Mouse (Mus musculus) ES-CJ7 (cell line): ENCODE measurements at regions not wholly inside any gene's neighbourhood (a gene's known extent, or its start where the extent isn't known, plus 50 kb on each side); places are given as distances from the start of the nearest gene placed in this dataset.

ENCODE experiments used
- DNase-seq: peaks from one replicate; pipeline ENCODE4 v3.0.0; 2011; ENCODE audit warnings: low read depth, low spot score

DNA sequence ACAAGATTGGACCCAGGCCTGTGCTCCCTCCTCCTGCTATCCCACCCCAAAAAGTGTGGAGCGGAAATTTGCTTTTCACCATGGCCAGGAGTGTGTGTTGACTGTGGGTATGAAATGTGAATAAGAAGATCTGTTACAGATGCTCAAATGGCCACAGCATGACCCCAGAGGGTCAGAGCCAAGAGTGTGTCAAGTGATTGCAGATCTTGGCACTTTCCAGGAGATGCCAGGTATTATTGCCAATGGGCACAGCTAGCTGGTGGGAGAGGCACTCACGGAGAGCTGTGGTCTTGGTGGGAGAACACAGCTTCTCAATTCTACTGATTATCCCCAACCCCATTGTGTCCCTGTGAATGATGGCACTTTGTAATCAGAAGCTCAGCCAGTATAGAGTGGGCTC is 62.7 kb downstream of the Smim20 start:
- no peak for DNase-seq

DNA sequence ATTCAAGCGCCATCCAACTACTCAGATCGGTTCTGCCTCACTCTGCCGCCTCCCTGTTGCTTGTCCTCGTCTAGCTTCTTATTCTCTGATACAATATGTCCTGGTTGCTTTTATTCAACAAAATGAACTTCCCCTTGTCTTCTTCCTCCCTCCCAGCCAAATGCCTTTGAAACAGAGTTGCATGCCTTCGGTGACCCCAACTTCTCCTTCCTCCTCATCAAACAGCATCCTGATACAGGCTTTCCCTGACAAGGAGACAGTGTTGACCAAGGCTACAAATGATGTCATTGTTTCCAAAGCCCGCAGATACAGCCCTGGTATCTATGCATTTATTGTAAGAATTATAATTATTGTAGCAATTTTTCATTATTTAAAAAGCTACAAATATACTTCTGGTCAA is 69.8 kb downstream of the Smim20 start:
- no peak for DNase-seq

DNA sequence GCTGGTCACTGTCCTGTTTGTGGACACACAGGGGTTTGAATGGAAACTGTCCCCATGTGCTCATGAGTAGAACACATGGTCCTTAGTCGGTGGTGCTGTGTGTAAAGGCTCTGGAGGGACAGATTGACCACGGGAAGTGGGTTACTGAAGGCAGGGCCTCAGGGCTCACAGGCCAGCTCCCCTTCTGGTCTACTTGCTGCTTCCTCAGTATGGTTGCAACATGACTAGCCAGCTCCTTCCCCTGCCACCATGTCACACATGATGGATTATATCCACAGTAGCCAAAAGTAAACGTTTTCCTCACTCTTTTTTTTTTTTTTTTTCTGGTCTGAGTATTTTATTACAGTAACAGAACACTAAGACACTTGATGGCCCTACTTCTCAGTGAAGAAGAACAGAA is 70.9 kb downstream of the Smim20 start:
- no peak for DNase-seq

DNA sequence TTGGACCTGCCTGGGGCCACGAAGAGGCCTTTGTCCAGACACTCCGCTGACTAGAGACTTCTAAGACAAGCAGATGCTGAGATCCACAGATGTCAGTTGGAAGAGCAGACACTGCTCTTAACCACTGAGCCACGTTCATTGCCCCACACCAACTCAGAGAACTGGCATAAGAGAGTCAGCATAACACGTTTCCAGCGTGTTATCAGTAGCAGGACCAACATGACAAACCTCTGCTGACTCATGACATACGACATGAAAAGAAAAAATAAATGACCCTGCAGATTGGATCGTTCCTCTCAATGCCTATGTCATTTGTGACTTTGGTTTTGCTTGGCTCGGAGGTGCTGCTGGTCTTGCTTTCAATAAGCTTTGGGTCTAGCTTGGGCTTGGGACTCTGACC is 78.3 kb downstream of the Smim20 start:
- no peak for DNase-seq

DNA sequence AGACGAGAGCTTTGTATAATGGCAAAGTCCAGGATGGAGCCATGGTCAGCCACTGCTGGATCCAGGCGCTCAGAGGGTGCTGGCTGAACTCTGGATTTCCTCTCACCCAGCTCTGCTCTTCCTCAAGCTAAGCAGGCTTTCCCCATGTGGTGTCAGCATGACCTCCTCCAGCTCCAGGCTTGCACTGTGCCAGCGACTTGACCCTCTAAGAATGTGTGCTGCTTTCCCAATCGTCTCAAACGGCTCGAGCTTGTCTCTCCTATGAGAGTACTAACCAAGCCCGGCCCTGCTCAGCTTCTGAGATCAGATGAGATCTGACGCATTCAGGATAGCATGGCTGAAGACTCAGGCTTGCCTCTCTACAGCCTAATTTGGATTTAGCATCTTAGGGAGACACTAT is 79.1 kb downstream of the Smim20 start:
- no peak for DNase-seq

DNA sequence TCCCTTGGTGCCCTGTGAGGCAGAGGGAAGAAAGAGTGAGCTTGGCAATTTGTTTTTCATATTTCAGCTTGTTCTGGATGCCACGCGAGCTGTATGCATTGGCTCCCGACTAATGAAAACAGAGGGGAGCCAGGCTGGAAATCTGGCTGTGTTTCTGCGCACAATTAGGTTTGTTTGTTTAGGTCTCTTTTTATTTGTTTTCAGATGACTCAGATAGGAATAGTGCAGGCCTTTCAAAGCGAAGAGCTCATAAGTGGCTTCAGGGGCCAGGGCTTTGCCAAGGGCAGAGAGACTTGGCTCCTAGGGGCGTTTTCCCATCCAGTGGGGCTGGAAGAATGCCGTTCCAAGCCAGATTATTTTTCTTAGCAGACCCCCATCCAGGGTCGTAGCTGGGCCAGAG is 79.9 kb downstream of the Smim20 start:
- no peak for DNase-seq

DNA sequence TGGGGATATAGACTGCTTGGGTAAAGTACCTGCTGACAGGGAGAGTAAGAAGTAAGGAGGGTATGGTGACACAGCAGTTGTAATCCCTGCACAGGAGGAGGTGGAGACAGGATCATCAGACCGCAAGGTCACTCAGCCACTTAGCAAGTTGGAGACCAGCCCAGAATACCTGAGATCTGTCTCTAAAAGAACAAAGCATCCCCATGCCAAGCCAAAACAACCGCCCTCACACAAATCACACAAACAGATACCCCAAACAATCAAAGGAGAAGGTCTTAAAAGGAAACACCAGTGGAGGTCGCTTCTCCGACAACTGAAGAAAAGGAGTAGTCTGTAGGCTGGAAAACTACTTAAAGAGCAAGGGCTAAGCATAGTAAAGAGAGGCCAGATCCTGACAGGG is 86.0 kb downstream of the Smim20 start:
- DNase-seq, result peak; percentile 71

DNA sequence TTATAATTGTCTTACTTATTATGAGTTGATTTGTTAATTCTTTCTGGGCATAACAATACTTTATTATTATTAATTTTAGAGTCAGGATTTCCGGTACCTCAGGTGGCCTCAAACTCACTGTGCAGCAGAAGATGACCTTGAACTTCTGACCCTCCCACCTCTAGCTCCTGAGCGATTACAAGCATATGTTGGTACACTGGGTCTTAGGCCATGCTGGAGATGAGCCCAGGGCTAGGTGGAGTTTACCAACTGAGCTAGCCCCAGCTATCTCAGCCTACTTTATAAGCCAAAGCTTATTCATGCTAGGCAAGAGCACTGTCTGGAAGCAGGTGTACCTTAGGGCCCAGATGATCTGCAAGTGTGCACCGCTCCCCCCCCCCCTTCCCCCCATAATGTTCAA is 87.4 kb downstream of the Smim20 start:
- DNase-seq, result peak; percentile 53

DNA sequence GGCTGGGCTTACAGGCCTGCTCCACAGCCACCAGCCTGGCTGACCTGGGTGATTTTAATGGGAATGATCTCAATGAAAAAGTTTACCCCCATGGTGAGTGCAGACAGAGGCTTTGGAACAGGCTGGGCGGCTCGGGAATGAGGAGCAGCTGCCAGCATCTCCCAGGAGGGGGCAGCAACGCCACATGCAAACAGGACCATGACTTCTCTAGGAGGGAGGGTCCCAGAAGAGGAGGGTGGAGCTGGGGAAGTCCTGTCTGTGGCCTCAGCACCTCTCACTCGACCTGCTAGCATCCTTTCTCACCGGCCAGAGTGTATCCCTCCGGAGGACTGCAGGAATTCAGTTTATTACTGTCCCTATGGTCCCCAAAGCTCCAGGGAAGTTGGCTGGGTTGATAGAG is 88.2 kb downstream of the Smim20 start:
- DNase-seq, result peak; percentile 94

DNA sequence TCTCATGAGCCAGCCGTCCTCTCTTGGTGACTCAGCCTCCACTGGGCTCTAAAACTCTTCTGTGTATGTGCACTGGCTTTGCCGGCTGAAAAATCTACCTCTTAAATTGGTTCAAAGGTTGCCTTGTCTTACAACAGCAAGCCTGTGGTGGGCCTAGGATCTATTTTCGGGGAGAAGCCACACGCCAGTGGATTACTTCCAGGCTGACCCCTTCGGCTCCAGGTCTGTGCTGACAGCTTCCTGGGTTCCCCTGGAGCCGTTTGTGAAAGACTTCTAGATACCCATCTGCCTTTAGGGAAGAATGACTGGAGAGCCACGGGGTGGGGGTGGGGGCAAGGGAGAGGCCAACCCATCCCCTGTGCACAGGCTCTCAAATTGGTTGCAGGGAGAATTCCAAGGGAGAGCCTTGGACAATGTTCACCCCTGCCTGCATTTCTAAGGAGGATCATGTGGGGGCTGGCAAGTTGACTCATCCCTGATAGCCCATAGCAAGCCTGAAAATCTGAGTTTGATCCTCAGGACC is 90.3 kb downstream of the Smim20 start:
- peak; percentile 48 for DNase-seq

DNA sequence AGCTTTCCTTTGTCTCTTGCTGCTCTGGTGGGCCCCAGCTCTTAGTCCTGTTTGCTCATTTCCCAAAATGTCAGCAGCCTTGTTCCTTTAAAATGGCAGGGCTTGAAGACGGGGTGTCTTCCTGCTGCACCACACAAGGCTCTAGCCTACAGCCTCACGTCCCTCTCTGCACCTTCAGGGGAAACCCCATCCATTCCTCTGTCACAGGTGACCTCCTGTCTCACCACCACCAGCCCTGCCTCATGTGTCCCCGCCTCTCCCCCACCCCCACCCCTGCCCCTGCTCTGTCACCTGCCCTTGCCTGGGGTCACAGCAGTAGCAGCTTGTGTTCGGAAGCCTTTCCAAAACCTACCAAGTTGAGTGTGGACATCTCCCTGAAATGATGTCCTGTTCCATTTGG is 91.3 kb downstream of the Smim20 start:
- peak; percentile 19 for DNase-seq

DNA sequence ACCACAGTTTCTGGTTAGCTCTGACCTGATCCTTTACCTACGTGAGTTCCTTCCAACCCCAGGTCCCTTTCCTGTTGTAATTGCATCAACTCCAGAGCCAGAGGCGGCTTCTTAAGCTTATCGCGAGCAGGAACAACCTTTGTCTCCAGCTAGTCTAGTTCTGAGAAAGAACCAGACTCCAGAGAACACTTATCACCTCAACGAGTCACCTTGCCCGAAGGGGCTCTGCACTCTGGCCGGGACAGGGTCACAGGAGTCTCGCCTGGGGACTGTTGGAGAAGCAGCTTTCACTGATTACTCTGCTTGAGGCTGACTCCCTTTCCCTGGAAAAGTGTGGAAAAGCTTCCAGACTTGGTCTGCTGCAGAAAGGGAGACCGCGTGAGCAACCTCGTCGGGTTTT is 93.0 kb downstream of the Smim20 start:
- no peak for DNase-seq

DNA sequence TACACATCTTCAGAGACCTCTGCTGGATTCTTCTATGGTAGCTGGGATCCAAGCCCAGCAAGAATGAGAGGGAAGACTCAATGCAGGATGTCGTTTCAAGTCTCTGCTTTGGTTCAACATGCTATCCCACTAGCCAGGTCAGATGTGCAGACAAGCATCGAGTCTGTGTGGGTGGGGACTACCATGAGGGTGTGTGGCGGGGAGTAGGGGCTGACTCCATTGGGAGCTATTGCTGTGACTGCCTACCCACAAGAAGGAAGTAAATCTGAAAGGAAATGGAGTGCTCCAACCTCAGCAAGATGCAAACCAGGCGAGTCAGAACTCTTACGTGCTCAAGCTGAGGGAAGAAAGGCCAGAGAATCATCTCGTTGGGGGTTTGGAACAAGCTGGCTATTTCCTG is 94.4 kb downstream of the Smim20 start:
- DNase-seq, result no peak

DNA sequence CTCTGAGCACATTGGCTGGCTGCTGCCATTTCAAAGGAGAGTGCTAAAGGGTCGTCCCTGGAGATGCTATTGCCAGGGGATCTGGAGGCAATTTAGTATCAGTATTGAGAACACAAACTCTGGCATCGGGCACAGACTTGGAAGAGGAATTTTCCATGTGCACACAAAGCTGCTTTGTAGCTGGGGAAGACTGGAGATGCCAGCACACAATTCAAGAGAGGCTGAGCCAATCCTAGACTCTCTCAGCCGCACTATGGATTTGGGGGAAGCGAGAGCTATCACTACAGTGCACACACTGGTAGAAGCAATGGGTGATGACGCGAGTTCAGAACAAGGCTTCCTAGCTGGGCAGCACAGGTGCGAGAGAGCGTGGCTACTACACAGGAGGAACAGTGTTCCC is 97.0 kb downstream of the Smim20 start:
- no peak for DNase-seq

DNA sequence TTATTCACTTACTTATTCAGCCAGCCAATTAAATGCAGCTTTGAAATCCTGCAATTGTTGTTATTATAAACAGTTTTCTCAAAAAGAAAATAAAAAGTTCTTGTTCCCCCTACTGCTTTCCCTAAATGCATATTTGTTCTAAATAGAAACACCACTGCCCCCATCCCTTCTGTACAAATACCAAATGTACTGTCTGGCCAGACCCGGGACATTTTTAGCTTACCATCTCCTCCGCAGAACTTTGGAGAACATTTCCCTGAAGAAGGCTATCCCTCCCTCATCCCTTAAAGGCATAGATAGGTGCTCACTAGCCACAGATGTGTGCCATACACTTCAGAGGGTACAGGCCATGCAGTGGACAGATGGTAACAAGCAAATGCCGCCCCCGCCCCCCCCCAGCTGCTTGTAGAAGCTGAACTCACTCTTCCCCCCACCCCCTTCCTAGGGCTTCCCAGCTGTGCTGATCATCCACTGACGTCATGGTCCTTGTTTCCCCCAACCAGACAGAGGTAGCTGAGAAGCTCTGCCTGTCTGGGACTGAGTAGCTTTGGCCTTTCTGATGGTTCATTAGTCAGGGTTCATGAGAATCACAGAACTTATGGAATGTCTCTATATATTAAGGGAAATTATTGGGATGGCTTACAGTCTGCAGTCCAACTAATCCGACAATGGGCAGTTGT is 98.9 kb upstream of the Rbpj start:
- no peak for DNase-seq

DNA sequence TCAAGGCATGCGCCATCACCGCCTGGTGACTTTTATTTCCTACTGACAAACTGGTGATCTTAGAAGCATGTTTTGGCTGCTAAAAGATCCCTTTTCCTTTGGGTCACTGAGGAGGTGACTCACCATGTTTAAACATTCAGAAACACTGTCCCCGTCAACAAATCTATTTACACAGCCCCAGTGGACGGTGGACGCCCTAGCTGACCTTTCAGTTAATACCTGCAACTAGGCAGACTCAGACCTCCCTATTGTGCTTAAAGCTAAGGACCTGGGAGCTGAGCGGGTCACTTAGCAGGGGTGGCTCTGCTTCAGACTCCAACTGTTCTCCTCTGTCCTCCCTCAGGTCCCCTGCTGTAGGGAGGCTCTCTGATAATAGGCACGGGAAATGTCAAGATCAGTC is 95.7 kb upstream of the Rbpj start:
- no peak for DNase-seq

DNA sequence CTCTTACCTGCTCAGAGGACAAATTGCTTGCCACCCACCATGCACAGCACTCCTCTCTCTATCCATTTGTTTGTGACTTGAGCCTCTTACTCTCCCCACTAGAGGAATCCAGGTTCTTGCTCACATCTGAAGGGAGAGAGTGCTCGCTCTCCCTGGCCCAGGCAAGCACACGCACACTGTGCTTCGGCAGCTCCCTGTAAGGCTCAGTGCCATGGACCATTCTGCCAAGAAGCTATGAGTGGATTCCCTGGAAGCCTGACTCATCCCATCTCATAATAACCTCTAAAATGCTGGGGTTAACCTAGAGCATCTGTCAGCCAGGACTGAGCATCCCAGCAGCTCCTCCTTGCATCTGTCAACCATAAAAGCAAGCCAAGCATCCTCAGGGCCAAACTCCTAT is 94.3 kb upstream of the Rbpj start:
- DNase-seq, result no peak

DNA sequence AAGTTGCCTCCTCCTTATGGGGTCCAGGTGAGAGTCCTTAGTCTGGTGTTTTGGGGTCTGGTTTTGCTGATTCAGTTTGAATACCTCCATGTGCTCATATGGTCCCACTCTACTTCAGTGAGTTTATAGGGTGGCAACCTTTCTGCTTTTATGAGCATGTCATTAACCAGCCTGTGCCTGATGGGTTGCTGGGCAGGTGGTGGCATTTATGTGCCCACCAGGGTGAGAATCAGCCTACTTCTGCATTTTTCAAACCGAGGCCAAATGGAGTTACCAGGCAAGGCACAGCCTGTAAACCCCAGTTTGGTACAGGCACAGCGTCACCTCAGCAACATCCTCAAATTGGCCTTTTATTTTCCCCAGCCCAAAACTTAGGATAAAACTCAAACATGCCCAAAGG is 92.6 kb upstream of the Rbpj start:
- DNase-seq, result no peak

DNA sequence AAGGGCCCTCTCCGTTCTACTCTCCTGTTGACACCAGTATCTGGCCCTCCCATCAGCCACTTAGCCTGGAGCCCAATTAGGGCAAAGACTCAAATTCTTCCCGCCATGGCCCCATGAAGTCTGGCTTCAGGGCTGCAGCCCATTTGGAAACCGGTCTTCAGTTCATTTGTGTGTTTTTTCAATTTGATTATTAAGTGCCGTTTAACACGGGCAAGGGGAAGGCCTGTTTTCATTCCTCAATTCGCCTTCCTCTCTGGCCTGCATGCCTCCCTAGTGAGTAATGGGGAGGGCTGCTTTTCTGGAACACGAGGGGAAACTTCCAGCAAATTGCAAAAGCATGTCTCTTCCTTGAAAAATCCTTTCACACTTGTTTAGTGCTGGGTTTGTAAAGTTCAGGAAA is 89.1 kb upstream of the Rbpj start:
- no peak for DNase-seq

DNA sequence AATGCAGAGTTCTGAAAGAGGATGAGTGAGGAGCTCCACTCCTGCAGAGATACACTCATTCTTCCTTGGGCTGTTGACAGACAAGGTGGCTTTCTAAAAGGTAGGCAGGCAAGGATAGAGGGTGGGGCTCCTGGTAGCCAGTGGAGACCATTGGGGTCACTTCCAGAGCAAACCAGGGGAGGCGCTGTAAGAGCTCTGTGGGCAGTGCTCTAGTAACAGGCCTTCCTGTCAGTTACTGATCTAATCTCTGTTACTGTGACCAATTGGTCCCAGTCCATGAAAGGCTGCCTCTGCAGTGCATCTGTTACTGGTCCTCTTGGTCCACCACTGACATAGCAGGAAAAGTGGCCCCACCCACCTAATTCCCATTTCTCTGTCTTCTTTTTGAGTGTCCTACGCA is 88.3 kb upstream of the Rbpj start:
- peak; percentile 50 for DNase-seq

DNA sequence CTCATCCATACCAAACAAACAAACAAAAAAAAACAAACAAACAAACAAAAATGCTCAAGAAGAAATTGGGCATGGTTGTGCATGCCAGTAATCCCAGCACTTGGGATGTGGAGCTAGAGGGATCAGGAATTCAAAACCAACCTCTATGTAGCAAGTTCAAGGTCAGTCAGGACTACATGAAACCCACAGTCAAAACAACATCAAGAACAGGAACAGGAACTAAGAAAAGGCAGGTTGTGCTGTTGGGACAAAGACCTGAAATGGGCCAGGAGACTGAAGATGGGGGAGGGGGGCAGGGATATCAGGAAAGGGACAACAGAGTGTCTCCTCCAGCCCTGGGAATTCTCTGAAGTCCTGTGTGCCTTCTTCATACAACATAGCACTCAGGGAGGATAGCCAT is 87.8 kb upstream of the Rbpj start:
- DNase-seq, result no peak

DNA sequence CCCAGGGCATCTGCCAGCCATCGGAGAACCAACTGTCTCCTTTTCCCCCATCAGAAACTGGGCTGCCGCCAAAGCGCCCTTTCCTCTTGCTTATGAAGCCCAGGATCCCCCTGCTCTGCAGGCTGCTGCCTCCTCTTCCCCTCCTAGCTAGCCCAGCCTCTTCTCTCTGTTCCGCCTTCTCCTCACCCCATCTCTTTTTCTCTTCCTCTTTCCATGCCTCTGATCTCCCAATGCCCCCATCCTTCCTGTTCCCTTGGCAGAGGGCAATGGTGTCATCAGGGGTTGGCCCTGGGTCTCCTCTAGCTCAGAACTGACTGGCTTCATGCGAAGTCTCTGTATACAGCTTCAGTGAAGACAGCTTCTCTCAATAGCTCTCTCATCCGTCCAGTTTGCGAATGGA is 87.4 kb upstream of the Rbpj start:
- no peak for DNase-seq

DNA sequence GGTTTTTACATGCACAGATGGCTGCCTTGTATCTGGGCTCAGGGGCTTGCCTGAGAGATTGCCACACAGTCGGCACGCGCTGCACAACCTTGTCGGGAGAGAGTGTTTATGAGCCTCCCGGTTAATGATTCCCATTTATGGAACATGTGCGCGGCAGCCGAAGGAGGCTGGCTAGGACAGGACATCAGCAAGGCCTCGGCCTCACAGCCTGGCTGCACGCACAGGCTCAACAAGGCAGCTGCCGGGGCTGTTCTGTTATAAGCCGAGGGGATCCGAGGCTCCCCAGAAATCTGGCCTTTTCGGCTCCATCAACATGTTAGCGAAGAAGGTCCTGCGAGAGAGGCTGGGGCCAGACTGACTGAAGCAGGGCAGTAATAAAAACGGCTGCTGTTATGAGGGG is 86.3 kb upstream of the Rbpj start:
- DNase-seq, result no peak

DNA sequence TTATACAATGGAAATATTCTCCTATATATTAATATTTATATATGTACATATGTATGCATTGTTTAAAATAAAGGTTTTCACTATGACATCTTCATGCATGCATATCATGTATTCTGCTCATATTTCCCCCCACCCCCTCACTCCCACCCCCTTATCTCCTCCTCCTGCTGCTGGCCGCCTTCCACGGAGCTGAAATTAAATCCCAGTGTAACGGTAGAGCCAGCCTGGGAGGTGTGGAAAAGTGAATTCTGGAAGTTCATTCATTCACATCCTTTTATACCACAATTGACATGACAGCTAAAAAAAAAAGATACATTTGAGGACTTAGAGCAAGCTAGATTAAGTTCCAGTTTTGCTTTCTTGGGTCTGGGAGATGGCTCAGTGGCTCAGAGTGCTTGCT is 85.7 kb upstream of the Rbpj start:
- no peak for DNase-seq
